Mouse (Mus musculus) forebrain, embryonic 10.5 days (tissue): ENCODE measurements around the gene 1700021F05Rik. TPM values are rescaled to one million over a fixed set of nuclear protein-coding genes. Genes with fewer than 3 reads are reported as not detected.

ENCODE experiments used
- DNase-seq: peaks from one replicate; pipeline ENCODE4 v3.0.0-alpha.2; 2017; ENCODE audit warnings: low spot score; ENCODE audit errors: extremely low spot score
- H3K27ac ChIP-seq: fragments of 300-500 bp; sonication (generic); 2 replicates; pipeline ENCODE4 v1.5.1; 2016; ENCODE audit warnings: mild to moderate bottlenecking
- H3K27me3 ChIP-seq: fragments of 300-500 bp; sonication (generic); 2 replicates; pipeline ENCODE4 v1.6.1; 2016; ENCODE audit warnings: mild to moderate bottlenecking; ENCODE audit not compliant: poor library complexity, severe bottlenecking
- H3K36me3 ChIP-seq: fragments of 300-500 bp; sonication (generic); replicated peaks from 2 replicates; pipeline ENCODE4 v1.6.1; 2016; ENCODE audit warnings: mild to moderate bottlenecking, moderate library complexity
- H3K4me1 ChIP-seq: fragments of 300-500 bp; sonication (generic); 2 replicates; pipeline ENCODE4 v1.6.1; 2016
- H3K4me3 ChIP-seq: fragments of 300-500 bp; sonication (generic); 2 replicates; pipeline ENCODE4 v1.5.1; 2016; ENCODE audit warnings: mild to moderate bottlenecking, moderate library complexity
- H3K9me3 ChIP-seq: fragments of 300-500 bp; sonication (generic); 2 replicates; pipeline ENCODE4 v1.6.1; 2016; ENCODE audit warnings: mild to moderate bottlenecking, moderate library complexity
- WGBS: fragments of 180-500 bp; shearing (Covaris S2); methylation state at CpG from one replicate; pipeline ENCODE4 v1.1.7; 2016; 5-methylcytosine and 5-hydroxymethylcytosine counted together
- polyA plus RNA-seq: library from polyadenylated mRNA; unstranded; fragments of >200 nt; fragmentation: Nextera tagmentation; extraction: Ambion mirVana; gene quantifications from 2 replicates; pipeline ENCODE4 v1.2.1, GENCODE M21; 2016

The 1700021F05Rik gene
- polyA plus RNA-seq, 1 experiment from 2014 or later, result 63.6 TPM

DNA sequence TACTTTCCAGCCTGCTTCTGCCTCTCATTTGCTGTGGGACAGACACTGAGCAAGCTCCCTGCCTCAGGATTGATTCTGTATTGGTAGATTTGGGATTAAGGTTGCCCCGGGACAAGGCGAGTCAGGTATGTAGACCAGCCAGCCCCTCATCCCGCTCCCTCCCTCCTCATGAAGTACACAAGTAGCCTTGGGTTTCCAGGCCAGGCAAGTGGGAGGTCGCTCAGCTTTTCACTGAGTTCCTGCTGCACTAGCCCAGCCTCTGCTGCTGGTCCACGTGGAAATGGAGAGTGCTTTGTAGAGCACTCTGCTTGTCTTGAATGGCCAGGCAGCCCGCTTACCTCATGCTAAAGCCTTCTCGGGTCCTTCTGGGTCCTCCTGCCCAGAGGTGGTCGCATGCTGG, 50.8 kb downstream of the 1700021F05Rik start:
- Histone ChIP-seq H3K27ac (peak overlapping the region; percentile 20; the same call in 1 of the 2 replicates), H3K9me3 (no peaks in the 10 kb centered on the region), H3K4me3 (no peak overlapping the region), H3K4me1 (peaks cover 34% of the 10 kb centered on the region), H3K36me3 (peaks cover 39% of the 10 kb centered on the region), H3K27me3 (no peaks in the 10 kb centered on the region)
- 77% methylated on average over 8 of the region's 8 CpGs for WGBS
- DNase-seq, result no peak

DNA sequence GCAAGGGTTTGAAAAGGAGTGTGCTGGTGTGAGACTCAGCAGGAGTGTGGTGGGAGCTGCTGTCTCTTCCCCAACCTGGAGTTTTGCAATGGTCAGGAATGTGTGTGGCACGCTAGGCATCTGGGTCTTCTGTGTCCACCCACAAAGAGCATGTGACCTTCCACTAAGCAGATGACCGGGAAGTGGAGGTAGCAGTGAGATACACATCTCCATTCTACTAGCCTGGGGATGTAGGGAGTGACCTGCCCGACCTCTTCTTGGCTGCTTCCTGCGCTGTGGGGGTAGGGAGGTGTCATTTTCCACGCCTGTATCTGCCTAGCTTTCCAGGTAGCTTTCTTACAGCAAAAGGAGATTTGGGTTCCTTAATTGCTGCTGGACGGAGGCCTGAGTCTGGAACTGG, 51.2 kb downstream of the 1700021F05Rik start:
- no peak for DNase-seq
- Histone ChIP-seq H3K4me3 (no peak overlapping the region), H3K36me3 (peaks cover 35% of the 10 kb centered on the region), H3K4me1 (peaks cover 34% of the 10 kb centered on the region), H3K9me3 (no peaks in the 10 kb centered on the region), H3K27me3 (no peaks in the 10 kb centered on the region), H3K27ac (peak overlapping the region; percentile 12; the same call in 1 of the 2 replicates)
- WGBS, result 52% methylated on average over 6 of the region's 6 CpGs

DNA sequence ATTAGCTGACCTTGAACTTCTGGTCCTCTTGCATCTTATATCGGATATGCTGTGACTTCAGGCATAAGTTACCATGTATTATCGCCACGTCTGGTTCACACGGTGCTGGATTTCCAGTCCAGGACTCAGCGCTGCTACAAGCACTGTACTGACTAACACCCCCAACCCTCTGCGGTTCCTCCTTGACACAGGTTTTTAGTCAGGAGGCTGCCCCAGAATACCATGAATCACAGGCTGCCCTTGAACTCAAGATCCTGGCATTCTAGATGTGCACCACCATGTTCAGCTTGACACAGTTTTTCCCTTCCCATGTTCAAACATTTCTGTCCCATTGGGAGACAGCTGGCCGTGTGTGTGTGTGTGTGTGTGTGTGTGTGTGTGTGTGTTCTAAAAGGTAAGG, 51.7 kb downstream of the 1700021F05Rik start:
- H3K4me1 ChIP-seq, result peaks cover 34% of the 10 kb centered on the region
- H3K4me3 ChIP-seq, result no peak overlapping the region
- no peaks in the 10 kb centered on the region for H3K9me3 ChIP-seq
- DNase-seq, result no peak
- peak overlapping the region; percentile 12; the same call in 1 of the 2 replicates for H3K27ac ChIP-seq
- peaks cover 34% of the 10 kb centered on the region for H3K36me3 ChIP-seq
- WGBS, result 94% methylated on average over 7 of the region's 7 CpGs
- H3K27me3 ChIP-seq, result no peaks in the 10 kb centered on the region

DNA sequence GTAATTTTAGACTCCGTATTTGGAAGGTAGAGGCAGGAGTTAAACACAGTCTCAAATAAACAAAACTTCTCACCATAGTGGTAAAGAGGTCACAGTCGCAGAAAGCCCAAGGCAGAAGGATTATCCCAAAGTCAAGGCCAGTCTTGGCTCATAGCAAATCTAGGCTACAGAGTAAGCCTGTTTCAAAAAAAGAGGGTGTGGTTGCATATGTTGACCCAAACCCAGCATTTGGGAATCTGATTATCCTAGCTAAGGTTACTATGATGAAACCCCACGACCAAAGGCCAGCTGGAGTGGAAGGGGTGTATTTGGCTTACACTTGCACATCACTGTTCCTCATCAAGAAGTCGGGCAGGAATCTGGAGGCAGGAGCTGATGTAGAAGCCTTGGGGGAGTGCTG, 52.5 kb downstream of the 1700021F05Rik start:
- Histone ChIP-seq H3K36me3 (peaks cover 28% of the 10 kb centered on the region), H3K4me1 (peaks cover 39% of the 10 kb centered on the region), H3K9me3 (no peaks in the 10 kb centered on the region), H3K4me3 (no peak overlapping the region), H3K27ac (no peak overlapping the region), H3K27me3 (no peaks in the 10 kb centered on the region)
- no peak for DNase-seq
- WGBS, result 88% methylated on average over 4 of the region's 4 CpGs

DNA sequence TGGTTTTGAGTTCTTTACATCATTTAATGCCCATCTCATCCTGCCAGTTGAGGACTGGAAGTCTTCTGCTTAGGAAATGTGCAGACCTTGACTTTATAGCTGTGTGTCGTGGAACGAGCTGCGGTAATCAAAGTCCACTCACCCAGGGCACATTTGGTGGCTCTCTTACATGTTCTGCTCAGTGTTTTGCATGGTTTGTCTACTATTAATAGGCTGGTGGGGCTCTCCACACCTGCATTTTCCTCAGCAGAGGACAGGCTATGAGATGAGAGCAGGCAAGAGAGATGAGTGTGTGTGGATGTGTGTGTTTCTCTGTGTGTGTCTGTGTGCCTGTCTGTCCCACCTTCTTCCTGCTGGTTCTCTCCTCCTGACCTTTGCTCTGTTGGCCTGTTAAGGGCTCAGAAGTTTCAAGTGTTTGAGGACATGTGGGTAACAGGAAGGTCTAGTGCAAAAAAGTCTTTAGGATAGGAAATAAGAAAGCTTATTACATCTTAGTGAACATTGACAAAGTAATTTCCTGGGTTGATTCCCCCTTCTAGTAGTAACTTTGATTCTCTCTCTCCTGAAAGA, 53.3 kb downstream of the 1700021F05Rik start:
- 96% methylated on average over 3 of the region's 3 CpGs for WGBS
- Histone ChIP-seq H3K9me3 (no peaks in the 10 kb centered on the region), H3K4me1 (peaks cover 47% of the 10 kb centered on the region), H3K4me3 (no peak overlapping the region), H3K36me3 (peaks cover 23% of the 10 kb centered on the region; the same call in 1 of the 2 replicates), H3K27me3 (no peaks in the 10 kb centered on the region), H3K27ac (no peak overlapping the region)
- no peak for DNase-seq

DNA sequence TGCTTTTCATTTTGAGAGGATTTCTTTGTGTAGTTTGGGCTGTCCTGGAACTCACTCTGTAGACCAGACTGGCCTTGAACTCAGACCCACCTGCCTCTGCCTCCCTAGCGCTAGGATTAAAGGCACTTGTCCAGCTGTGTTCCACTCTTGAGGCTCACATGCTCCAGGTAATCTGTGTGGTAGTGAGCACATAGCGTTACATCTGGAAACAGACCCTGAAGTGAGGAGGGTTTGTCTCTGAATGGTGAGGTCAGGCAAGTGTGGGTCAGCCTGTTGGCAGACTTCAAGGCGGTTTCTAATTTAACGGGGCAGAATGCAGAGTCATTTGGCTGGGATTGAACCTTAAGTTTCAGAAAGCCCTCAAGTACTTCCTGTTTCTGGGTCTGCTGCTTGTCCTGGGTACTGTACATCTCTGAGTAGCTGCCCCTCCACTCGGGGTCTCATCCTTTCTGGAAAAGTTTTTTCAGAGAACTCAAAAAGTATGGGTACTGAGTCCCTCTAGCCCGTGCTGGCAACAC, 55.0 kb downstream of the 1700021F05Rik start:
- WGBS, result 92% methylated on average over 6 of the region's 6 CpGs
- Histone ChIP-seq H3K4me1 (peaks cover 64% of the 10 kb centered on the region), H3K27me3 (no peaks in the 10 kb centered on the region), H3K27ac (no peak overlapping the region), H3K36me3 (peaks cover 23% of the 10 kb centered on the region; the same call in 1 of the 2 replicates), H3K9me3 (no peaks in the 10 kb centered on the region), H3K4me3 (no peak overlapping the region)
- no peak for DNase-seq

DNA sequence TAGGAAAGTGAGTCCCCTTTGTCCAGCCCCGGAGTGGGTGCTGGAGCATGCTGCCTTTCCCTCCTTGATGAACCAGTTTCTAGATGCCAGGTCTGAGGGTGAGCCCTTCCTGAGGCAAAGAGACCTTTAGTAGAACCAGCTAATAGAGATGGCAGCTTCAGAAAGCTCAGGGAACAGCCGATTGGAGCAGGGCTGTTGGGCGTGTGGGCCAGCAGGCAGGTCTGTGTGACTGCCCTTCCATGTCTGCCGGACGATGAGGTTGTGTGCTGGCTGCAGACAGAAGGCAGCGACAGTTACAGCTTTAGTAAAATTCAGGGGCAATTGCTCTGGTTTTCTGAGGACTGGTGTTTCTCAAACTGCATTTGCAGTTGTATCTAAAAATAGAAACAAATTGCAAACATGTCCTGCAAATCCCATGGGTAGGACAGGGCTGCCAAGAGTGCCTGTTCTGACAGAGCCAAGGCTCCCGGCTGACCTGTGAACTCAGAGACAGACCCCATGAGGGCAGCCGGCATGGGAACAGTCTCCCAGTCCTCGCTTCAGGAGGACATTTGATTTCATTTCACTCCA, 57.3 kb downstream of the 1700021F05Rik start:
- Histone ChIP-seq H3K36me3 (peaks cover 18% of the 10 kb centered on the region; the same call in 1 of the 2 replicates), H3K4me1 (peaks cover 53% of the 10 kb centered on the region), H3K27me3 (no peaks in the 10 kb centered on the region), H3K4me3 (no peak overlapping the region; the same call in 1 of the 2 replicates), H3K27ac (peak overlapping the region; percentile 61), H3K9me3 (no peaks in the 10 kb centered on the region)
- 64% methylated on average over 9 of the region's 9 CpGs for WGBS
- DNase-seq, result no peak

DNA sequence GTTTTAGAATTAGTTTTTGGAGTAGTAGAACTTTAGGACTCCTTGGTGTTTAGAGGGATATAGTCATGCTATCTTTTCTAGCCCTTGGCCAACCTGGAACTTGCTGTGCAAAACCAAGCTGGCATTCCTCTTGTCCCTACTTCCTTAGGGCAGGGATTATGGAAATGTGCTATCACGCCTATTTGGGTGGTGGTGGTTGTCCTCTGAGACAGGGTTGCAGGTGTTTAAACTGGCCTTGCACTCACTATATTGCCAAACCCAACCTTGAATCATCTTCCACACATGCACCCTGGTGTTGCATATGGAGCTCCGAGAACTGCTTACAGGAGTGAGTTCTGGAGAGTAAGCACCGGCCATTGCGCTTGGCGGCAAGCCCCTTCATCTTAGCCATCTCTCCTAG, 58.8 kb downstream of the 1700021F05Rik start:
- no peak overlapping the region for H3K4me3 ChIP-seq
- DNase-seq, result no peak
- WGBS, result 91% methylated on average over 5 of the region's 5 CpGs
- H3K4me1 ChIP-seq, result peaks cover 55% of the 10 kb centered on the region
- peaks cover 18% of the 10 kb centered on the region; the same call in 1 of the 2 replicates for H3K36me3 ChIP-seq
- H3K9me3 ChIP-seq, result no peaks in the 10 kb centered on the region
- H3K27ac ChIP-seq, result no peak overlapping the region
- H3K27me3 ChIP-seq, result no peaks in the 10 kb centered on the region

DNA sequence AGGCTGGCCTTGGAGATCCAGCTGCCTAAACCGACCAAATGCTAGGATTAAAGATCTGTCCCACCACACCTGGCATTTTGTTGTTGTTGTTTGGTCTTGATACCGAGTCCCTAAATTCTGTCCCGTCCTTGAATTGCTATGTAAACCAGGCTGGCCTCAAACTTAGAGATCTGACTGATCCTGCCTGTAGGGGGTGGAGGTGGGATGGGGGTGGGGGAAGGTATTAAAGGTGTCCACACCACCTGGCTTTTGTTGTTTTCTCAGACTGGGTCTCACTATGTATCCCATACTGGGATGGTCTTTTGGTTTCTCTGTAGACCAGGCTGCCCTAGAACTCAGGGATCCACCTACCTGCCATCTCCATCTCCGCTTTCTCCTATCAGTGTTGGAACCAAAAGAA, 59.6 kb downstream of the 1700021F05Rik start:
- Histone ChIP-seq H3K4me3 (peak overlapping the region; percentile 85), H3K27me3 (no peaks in the 10 kb centered on the region), H3K4me1 (peaks cover 57% of the 10 kb centered on the region), H3K9me3 (no peaks in the 10 kb centered on the region), H3K27ac (no peak overlapping the region), H3K36me3 (peaks cover 14% of the 10 kb centered on the region; the same call in 1 of the 2 replicates)
- DNase-seq, result no peak
- WGBS, result 37% methylated on average over 4 of the region's 4 CpGs

DNA sequence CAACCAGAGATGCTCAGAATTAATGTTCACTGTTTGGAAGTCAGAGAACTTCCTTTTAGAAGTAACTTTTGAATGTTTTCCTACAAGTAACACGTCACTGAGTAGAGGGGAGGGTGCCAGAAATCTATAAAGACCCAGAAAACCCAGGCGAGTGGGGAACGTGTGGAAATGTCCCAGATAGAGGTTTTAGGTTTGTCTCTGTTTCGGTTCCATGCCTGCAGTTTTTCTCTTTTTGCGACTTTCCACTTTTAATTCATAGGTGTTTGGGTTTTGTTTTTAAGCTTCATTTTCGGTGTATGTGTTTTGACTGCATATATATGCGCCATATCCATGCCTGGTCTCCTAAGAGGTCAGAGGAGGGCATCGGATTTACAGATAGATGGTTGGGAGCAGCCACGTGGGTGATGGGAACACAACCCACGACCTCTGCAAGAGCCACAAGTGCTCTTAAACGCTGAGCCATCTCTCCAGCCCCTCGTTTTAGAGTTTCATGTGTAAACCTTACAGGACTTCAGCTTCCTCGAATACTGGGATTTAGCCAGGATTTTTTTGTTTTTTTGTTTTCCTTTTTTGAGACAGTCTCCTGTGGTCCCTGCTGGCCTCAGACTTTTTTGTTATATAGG, 60.5 kb downstream of the 1700021F05Rik start:
- peak overlapping the region; percentile 85 for H3K4me3 ChIP-seq
- WGBS, result 4% methylated on average over 13 of the region's 13 CpGs
- DNase-seq, result no peak
- H3K9me3 ChIP-seq, result no peaks in the 10 kb centered on the region
- H3K36me3 ChIP-seq, result peaks cover 7% of the 10 kb centered on the region; the same call in 1 of the 2 replicates
- peaks cover 57% of the 10 kb centered on the region for H3K4me1 ChIP-seq
- H3K27ac ChIP-seq, result peak overlapping the region; percentile 100
- no peaks in the 10 kb centered on the region for H3K27me3 ChIP-seq

DNA sequence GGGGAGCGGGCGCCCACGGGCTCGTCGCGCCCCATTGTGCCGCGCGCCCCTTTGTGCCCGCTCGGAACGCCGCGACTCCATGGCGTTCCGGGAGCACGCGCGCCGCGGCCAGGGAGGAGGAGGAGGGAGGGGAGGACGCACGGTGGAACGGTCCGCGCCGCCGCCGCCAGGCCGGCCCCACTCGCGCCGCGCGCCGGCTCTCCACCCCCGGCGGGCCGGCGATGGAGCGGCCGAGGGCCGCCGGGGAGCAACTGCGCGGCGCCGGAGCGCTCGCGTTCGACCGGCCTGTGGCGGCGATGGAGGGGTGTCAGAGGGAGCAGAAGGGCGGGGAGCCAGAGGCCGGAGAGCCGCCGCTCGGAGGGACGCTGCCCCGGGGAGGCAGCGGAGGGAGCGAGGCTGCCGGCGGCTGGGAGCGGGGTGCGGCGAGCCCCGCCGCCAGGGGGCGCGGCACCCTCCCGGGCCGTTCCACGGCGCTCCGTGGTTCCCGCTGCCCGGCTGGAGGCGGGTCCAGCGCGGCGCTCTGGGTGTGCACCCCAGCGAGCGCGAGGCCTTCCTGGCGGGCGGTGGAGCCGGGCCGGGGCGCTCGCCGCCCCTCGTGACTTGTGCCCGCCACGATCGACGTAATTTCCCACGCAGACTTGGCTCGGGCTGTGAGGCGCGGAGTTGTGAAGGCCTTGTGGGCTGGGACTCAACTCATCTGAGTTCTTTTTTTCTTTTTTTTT, 61.2 kb downstream of the 1700021F05Rik start:
- H3K9me3 ChIP-seq, result no peaks in the 10 kb centered on the region
- H3K4me1 ChIP-seq, result peaks cover 57% of the 10 kb centered on the region
- peak overlapping the region; percentile 85 for H3K4me3 ChIP-seq
- no peaks in the 10 kb centered on the region for H3K27me3 ChIP-seq
- WGBS, result under 1% methylated on average over 90 of the region's 103 CpGs
- H3K27ac ChIP-seq, result peak overlapping the region; percentile 100
- peak; percentile 75 for DNase-seq
- 0 out of 2 replicates have a peak, but pooled peaks cover 2% of the 10 kb centered on the region for H3K36me3 ChIP-seq

DNA sequence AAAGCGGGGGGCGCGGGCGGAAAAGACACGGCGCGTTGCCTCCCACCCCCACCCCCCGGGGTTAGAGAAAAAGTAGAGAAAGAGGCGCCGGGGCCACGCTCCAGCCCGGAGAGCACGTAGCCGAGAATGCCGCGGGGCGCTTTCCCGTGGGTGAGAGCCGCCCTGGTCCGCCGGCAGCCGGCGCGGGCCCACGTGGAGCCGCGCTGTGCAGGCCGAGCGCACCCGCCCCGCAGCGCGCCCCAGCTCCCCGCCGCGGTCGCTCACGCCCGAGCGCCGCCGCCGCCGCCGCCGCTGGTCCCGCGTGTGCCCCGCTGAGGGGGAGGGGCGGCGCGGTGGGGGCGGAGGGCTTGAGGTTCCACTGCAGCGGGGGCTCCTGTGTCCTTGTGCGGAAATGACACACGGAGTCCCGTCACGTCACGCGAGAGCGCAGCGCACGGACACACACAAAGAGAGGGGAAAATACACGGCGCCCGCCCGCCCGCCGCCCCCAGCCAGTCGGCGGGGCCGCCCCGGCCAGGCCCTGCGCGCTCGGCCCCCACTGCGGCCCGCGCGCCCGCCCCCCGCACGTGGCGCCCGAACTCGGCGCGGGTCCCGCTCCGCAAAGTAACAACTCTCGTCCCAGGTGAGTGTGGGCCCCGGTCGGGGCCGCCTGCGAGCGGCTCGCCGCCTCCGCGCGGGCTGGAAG, 61.9 kb downstream of the 1700021F05Rik start, which contains the start of gene Bend3:
Gene Bend3, plus strand, starts transcription at position 81 of the 685 bp plus-strand sequence.
- Histone ChIP-seq H3K9me3 (no peaks in the 10 kb centered on the region), H3K27ac (peak within 1 kb of the TSS; percentile 100), H3K36me3 (no peaks in the 10 kb centered on the region), H3K4me3 (peak within 1 kb of the TSS; percentile 85), H3K4me1 (peaks cover 57% of the 10 kb centered on the region), H3K27me3 (no peaks in the 10 kb centered on the region)
- under 1% methylated on average over 88 of the region's 101 CpGs for WGBS
- DNase-seq, result peak; percentile 58
